Mouse (Mus musculus): ENCODE results near the gene Ino80b.
A peak's percentile ranks its signal among the peaks of the same experiment; 100 is the strongest.

The Ino80b gene

GRCm38 (mm10) chr6:83140044-83140443 lies 14.8 kb upstream of the Ino80b start:
- no peak for DNase-seq (ENCODE audit: low read depth)

- no peak for DNase-seq (ENCODE audit: low read depth)
Measured at GRCm38 (mm10) chr6:83138056-83138455, 12.8 kb upstream of the Ino80b start.

GRCm38 (mm10) chr6:83137576-83137950 lies 12.3 kb upstream of the Ino80b start:
- DNase-seq (ENCODE audit: low read depth) = peak; percentile 88

- peak; percentile 71 for DNase-seq (ENCODE audit: low read depth)
Measured at GRCm38 (mm10) chr6:83136881-83137575, 11.8 kb upstream of the Ino80b start.

- DNase-seq (ENCODE audit: low read depth) = peak; percentile 41
Measured at GRCm38 (mm10) chr6:83136291-83136880, 11.2 kb upstream of the Ino80b start.

GRCm38 (mm10) chr6:83135571-83136161 lies 10.4 kb upstream of the Ino80b start:
- no peak for DNase-seq (ENCODE audit: low read depth)

- DNase-seq (ENCODE audit: low read depth) = no peak
Measured at GRCm38 (mm10) chr6:83134951-83135513, 9.8 kb upstream of the Ino80b start, which contains the start of gene Rtkn. TSS of gene Rtkn (plus strand) at chr6:83135463.

GRCm38 (mm10) chr6:83134226-83134625 lies 9.0 kb upstream of the Ino80b start:
- no peak for DNase-seq (ENCODE audit: low read depth)

GRCm38 (mm10) chr6:83132176-83132919 lies 7.1 kb upstream of the Ino80b start:
- DNase-seq (ENCODE audit: low read depth) = no peak

GRCm38 (mm10) chr6:83131469-83132034 lies 6.3 kb upstream of the Ino80b start:
- peak; percentile 51 for DNase-seq (ENCODE audit: low read depth)

- DNase-seq (ENCODE audit: low read depth) = no peak
Measured at GRCm38 (mm10) chr6:83127419-83127818, 2.2 kb upstream of the Ino80b start.

- DNase-seq (ENCODE audit: low read depth) = peak; percentile 81
Measured at GRCm38 (mm10) chr6:83124851-83125312, 349 bp downstream of the Ino80b start.

- no peak for DNase-seq (ENCODE audit: low read depth)
Measured at GRCm38 (mm10) chr6:83122961-83123360, 2.3 kb downstream of the Ino80b start.

GRCm38 (mm10) chr6:83121863-83122710 lies 3.1 kb downstream of the Ino80b start:
- DNase-seq (ENCODE audit: low read depth) = no peak

- DNase-seq (ENCODE audit: low read depth) = peak; percentile 100
Measured at GRCm38 (mm10) chr6:83120930-83121862, 4.0 kb downstream of the Ino80b start, which contains the start of gene Wbp1. TSS of gene Wbp1 (minus strand) at chr6:83121559.

- no peak for DNase-seq (ENCODE audit: low read depth)
Measured at GRCm38 (mm10) chr6:83119734-83120051, 5.5 kb downstream of the Ino80b start.

GRCm38 (mm10) chr6:83118825-83119733 lies 6.2 kb downstream of the Ino80b start:
- no peak for DNase-seq (ENCODE audit: low read depth)

GRCm38 (mm10) chr6:83118369-83118768 lies 6.9 kb downstream of the Ino80b start:
- no peak for DNase-seq (ENCODE audit: low read depth)

- no peak for DNase-seq (ENCODE audit: low read depth)
Measured at GRCm38 (mm10) chr6:83117616-83118015, 7.6 kb downstream of the Ino80b start.
